Comparison of ENCODE assay signal across 8 mouse cellular contexts in the genomic region with DNA sequence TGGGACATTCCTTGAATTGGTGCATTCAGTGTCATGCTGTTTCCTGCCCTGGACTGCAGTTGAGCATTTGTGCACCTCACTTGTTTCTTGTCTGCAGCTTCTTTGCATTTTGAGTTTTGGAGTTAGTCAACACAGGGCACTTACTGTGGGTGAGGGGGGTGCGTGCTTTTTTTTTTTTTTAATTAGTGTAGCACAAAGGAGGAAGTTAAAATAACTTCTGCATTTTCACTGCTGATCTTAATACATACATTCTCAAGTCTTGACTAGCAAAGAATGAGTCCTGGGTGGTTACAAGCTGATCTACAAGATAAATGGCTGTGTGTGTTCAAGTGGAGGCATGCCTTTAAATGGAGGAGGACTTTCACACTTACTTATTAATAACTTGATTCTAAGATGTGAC. TPM values are rescaled to one million over a fixed set of nuclear protein-coding genes. Genes with fewer than 3 reads are reported as not detected.
DNase-seq lines count a peak whose midpoint lies in the region; ATAC-seq and TF ChIP-seq lines count a peak whose summit lies in the region.

No protein-coding gene starts in this region.

- H3K4me1 ChIP-seq in heart, embryonic 10.5 days, result peaks cover 37% of the 10 kb centered on the region
- H3K4me1 ChIP-seq in E14TG2a.4 (replicated peaks; ENCODE audit: low read depth, low read length), result peaks cover 64% of the 10 kb centered on the region

- intact Hi-C loops in heart, postnatal 25 days (cut with DNase I), result loop anchor here (5.0 kb wide), 1 partner anchor 44 kb away; a partner anchor contains a TSS

- H3K4me3 ChIP-seq in heart, embryonic 10.5 days, result peak overlapping the region; percentile 80
- peak overlapping the region; percentile 99; the same call in 1 of the 2 replicates for H3K4me3 ChIP-seq in E14TG2a.4 (replicated peaks; ENCODE audit: low read length)

- 0 out of 2 replicates have a peak overlapping the region, but pooled peaks have one; percentile 96 for H3K27ac ChIP-seq in heart, embryonic 10.5 days

- no peaks in the 10 kb centered on the region for H3K36me3 ChIP-seq in heart, embryonic 10.5 days
- H3K36me3 ChIP-seq in E14TG2a.4 (ENCODE audit: insufficient read depth, low read length), result peaks cover 30% of the 10 kb centered on the region

- H3K9me3 ChIP-seq in heart, embryonic 10.5 days, result no peaks in the 10 kb centered on the region
- H3K9me3 ChIP-seq in E14TG2a.4 (ENCODE audit: low read length), result no peaks in the 10 kb centered on the region

- H3K27me3 ChIP-seq in heart, embryonic 10.5 days (ENCODE audit: insufficient read depth, poor library complexity, severe bottlenecking), result no peaks in the 10 kb centered on the region
- H3K27me3 ChIP-seq in E14TG2a.4 (ENCODE audit: insufficient read depth, low read length), result no peaks in the 10 kb centered on the region

- no peak for TF ChIP-seq CTCF in E14TG2a.4 (conservative IDR thresholded peaks at IDR 0.05; ENCODE audit: low read length)

- WGBS in heart, embryonic 10.5 days, result 62% methylated on average over 1 of the region's 1 CpGs

- no peak for DNase-seq in heart, embryonic 10.5 days (ENCODE audit: low spot score)
- DNase-seq in heart, postnatal 25 days (ENCODE audit: low spot score), result no peak
- DNase-seq in right cerebral cortex, adult 2 months (ENCODE audit: low spot score in 2 of 2), result no peak
- no peak for DNase-seq in frontal cortex, postnatal 10 days (ENCODE audit: low spot score in 2 of 2)
- DNase-seq in frontal cortex, postnatal 25 days (ENCODE audit: low spot score in 2 of 2), result no peak

- peak; percentile 44 for ATAC-seq in granulocyte monocyte progenitor cell, adult 5-6 weeks (replicated peaks; ENCODE audit: poor library complexity, severe bottlenecking)
- peak; percentile 39 for ATAC-seq in megakaryocyte, adult 5-6 weeks (ENCODE audit: poor library complexity, severe bottlenecking)

RNA-seq across cellular contexts. Expression of a gene that starts 2.3 kb away (rescaled TPM):
- 470 and 475 TPM in 2 replicates for polyA plus RNA-seq in heart, embryonic 10.5 days (2016; fragmentation: Nextera tagmentation; extraction: Ambion mirVana)
- total RNA-seq in heart, postnatal 25 days (2021), result 100 to 1,000 TPM; 134 to 140 TPM
- total RNA-seq in granulocyte monocyte progenitor cell, adult 5-6 weeks (2014; fragmentation: Nextera tagmentation), result 573 and 588 TPM in 2 replicates
- total RNA-seq in granulocyte monocyte progenitor cell, adult 5-6 weeks (2017), result 434 and 584 TPM in 2 replicates
- 1,564 and 1,782 TPM in 2 replicates for total RNA-seq in megakaryocyte, adult 5-6 weeks (2015)
- total RNA-seq in megakaryocyte, adult 5-6 weeks (2017), result 803 and 834 TPM in 2 replicates

RNA-seq across cellular contexts. Expression of a gene that starts 40.2 kb away (rescaled TPM):
- 0.70 and 1.7 TPM in 2 replicates for polyA plus RNA-seq in heart, embryonic 10.5 days (2016; fragmentation: Nextera tagmentation; extraction: Ambion mirVana)
- not detected for total RNA-seq in heart, postnatal 25 days (2021)
- total RNA-seq in granulocyte monocyte progenitor cell, adult 5-6 weeks (2014; fragmentation: Nextera tagmentation), result not detected in 2 replicates
- not detected in 2 replicates for total RNA-seq in granulocyte monocyte progenitor cell, adult 5-6 weeks (2017)
- not detected in 2 replicates for total RNA-seq in megakaryocyte, adult 5-6 weeks (2015)
- total RNA-seq in megakaryocyte, adult 5-6 weeks (2017), result not detected in 2 replicates

RNA-seq across cellular contexts. Expression of a gene that starts 43.7 kb away (rescaled TPM):
- polyA plus RNA-seq in heart, embryonic 10.5 days (2016; fragmentation: Nextera tagmentation; extraction: Ambion mirVana), result not detected in 2 replicates
- total RNA-seq in heart, postnatal 25 days (2021), result not detected
- not detected in 2 replicates for total RNA-seq in granulocyte monocyte progenitor cell, adult 5-6 weeks (2014; fragmentation: Nextera tagmentation)
- not detected in 2 replicates for total RNA-seq in granulocyte monocyte progenitor cell, adult 5-6 weeks (2017)
- 0.20 and 0.87 TPM in 2 replicates for total RNA-seq in megakaryocyte, adult 5-6 weeks (2015)
- 0.18 TPM in 1 of 2 replicates, not detected in the other for total RNA-seq in megakaryocyte, adult 5-6 weeks (2017)

RNA-seq across cellular contexts. Expression of a gene that starts 46.4 kb away (rescaled TPM):
- 224 and 261 TPM in 2 replicates for polyA plus RNA-seq in heart, embryonic 10.5 days (2016; fragmentation: Nextera tagmentation; extraction: Ambion mirVana)
- 10 to 100 TPM; 87.5 to 94.8 TPM for total RNA-seq in heart, postnatal 25 days (2021)
- total RNA-seq in granulocyte monocyte progenitor cell, adult 5-6 weeks (2014; fragmentation: Nextera tagmentation), result 100 and 106 TPM in 2 replicates
- 98.8 and 140 TPM in 2 replicates for total RNA-seq in granulocyte monocyte progenitor cell, adult 5-6 weeks (2017)
- total RNA-seq in megakaryocyte, adult 5-6 weeks (2015), result 27.8 and 33.6 TPM in 2 replicates
- total RNA-seq in megakaryocyte, adult 5-6 weeks (2017), result 48.2 and 59.5 TPM in 2 replicates

RNA-seq across cellular contexts. Expression of a gene that starts 46.6 kb away (rescaled TPM):
- 170 and 253 TPM in 2 replicates for polyA plus RNA-seq in heart, embryonic 10.5 days (2016; fragmentation: Nextera tagmentation; extraction: Ambion mirVana)
- 100 to 1,000 TPM; 160 to 161 TPM for total RNA-seq in heart, postnatal 25 days (2021)
- 28.7 and 49.8 TPM in 2 replicates for total RNA-seq in granulocyte monocyte progenitor cell, adult 5-6 weeks (2014; fragmentation: Nextera tagmentation)
- total RNA-seq in granulocyte monocyte progenitor cell, adult 5-6 weeks (2017), result 9.0 and 14.1 TPM in 2 replicates
- total RNA-seq in megakaryocyte, adult 5-6 weeks (2015), result 23.5 and 23.6 TPM in 2 replicates
- total RNA-seq in megakaryocyte, adult 5-6 weeks (2017), result 7.7 and 8.9 TPM in 2 replicates
